Mouse (Mus musculus): ENCODE measurements around the gene Ubtf.

DNA sequence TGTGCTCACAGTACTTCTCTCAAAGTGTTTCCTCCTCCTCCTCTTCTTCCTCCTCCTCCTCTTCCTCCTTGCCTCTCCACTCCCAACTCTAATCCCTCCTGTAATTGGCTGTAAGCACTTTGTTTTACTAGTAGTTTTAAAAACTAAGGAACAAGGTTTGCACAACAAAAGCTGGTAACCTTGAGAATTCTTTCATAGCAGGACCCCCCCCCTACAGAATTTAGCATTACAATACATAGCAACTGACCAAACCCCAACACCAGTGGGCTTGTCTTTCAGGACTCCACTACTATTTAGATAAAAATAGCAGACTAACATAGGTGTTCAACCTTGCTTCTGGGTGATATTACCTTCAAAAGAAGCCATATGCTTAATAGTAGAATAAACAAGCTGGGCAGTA, 10.0 kb upstream of the Ubtf start:
- TF ChIP-seq POLR2A (IDR thresholded peaks at IDR 0.05; ENCODE audit: borderline replicate concordance, extremely low read depth, low read depth, low read length): no peak
- no peak for TF ChIP-seq CTCF (IDR thresholded peaks at IDR 0.05; ENCODE audit: insufficient read depth, low read length)

All from lung, adult 2 months (tissue).